Mouse (Mus musculus) left cerebral cortex, postnatal 10 days (tissue): ENCODE data around the gene Ttll11. TPM values are rescaled to one million over a fixed set of nuclear protein-coding genes. Genes with fewer than 3 reads are reported as not detected.

ENCODE experiments used
- DNase-seq, 2 experiments: peaks; one replicate each; pipeline ENCODE4 v3.0.0; 2021 to 2022; ENCODE audit warnings: low spot score in 2 of 2, mixed read lengths in 1 of 2; ENCODE audit errors: extremely low spot score in 1 of 2
- intact Hi-C: fragments of 180-260 bp; cut with DNase I; formaldehyde crosslinking; loops from one replicate; pipeline ENCODE4 v1.15.1; 2025
- total RNA-seq, 2 experiments: library from RNA; stranded (reverse); gene quantifications; 2 replicates each; pipeline ENCODE4 v1.2.3; 2021

Ttll11 gene
- total RNA-seq, 2 experiments from 2014 or later, result 16.1 to 16.3 TPM

- intact Hi-C loops, result no loop called here
- DNase-seq, result no peak
Observed at GRCm38 (mm10) chr2:35978276-35978933, 1.3 kb downstream of the Ttll11 start.

DNA sequence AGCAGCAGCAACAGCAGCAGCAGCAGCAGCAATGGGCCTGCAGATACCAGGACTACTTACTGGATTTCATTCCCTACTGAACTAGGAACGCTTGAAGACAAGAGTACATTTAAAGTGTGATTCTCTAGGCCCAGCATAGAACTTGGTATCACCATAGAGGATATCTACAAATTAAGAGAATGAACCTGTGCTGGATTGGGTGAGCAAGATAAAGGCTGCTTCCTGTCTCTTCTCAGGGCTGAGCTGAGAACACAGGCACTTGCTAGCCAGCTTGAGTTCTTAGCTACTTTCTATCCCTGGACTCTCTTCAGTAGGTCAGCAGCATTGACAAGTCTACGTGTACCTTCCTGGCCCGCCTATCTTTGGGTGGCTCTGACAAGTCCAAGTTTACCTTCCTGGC is 2.0 kb downstream of the Ttll11 start:
- intact Hi-C loops, result no loop called here

DNA sequence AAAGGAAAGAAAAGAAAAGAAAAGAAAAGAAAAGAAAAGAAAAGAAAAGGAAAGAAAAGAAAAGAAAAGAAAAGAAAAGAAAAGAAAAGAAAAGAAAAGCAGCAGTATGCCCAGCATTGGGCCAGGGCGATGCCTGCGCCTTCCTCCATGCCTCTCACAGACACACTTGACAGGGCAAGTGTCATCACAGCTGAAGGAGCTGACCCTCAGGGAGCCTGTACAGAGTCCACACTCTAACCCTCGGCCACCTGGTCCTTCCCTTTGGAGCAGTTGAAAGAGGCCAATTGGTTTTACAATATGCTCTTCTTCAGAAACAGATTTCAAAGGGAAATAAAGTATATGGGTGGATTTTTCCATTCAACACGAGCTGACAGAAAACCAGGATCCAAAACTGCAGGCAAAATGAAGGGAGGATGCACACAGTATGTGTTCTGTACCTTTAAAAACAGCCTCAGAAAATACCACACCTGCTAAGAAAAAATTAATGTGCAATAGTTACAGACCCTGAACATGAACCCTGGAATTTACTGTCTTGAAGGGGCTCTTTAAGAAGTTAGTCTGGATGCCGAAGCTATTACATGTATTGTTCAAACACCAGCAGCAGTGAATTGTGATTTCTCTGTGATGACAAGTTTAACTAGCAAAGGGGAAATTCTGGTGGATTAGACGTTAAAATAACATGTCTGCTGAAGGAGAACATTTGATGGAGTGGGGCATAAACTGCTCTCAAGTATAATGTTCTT is 7.3 kb downstream of the Ttll11 start:
- intact Hi-C loops, result no loop called here
- no peak for DNase-seq

More for the DNA sequence above, 2.0 kb downstream of the Ttll11 start:
- DNase-seq, result no peak

GRCm38 (mm10) chr2:35965883-35966513 is 13.7 kb downstream of the Ttll11 start:
- no peak for DNase-seq

DNA sequence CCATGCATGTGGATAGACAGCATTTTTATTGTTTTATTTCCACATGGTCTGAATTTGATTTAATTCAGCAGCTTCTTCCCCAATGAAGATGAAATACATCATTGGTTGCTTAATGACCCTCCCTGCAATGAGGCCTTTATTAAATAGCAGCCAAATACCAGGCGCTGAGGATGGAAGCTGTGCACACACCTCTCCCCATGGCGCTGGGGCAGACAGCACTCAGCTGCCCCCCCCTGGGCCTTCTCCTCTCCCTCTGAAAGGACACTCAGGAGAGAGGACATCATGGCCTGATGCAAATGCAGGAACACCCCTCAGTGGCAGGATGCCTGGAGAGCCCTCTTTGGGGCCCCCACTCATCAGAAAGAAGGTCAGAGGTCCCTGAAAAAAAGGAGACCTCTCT is 16.4 kb downstream of the Ttll11 start:
- intact Hi-C loops, result no loop called here

More at GRCm38 (mm10) chr2:35965883-35966513, 13.7 kb downstream of the Ttll11 start:
- intact Hi-C loops, result no loop called here

DNA sequence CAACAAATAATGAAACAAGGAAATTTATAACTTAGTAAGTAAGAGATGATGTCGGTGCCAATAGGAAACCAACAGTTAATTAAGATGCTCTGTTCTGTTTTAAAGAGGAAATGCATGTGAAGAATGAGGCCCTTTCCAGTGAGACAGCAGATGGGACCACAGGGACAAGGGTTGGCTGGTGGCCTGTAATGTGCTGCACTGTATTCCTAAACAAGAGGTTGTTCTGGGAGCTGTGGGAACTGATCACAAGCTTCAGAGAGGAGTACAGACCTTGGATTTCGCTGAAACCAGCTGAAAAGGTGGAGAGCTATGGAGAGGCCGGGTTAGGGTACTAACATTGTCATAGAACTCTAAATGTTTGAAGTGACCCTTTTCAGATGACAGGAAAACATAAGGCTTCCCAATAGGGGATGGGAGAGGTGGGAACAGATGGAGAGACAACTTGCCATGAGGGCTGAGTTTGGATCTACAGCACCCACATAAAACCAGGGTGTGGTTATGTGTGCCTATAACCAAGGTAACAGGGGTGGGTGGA is 18.1 kb downstream of the Ttll11 start:
- no peak for DNase-seq
- intact Hi-C loops, result no loop called here

More for the DNA sequence above, 16.4 kb downstream of the Ttll11 start:
- DNase-seq, result no peak

GRCm38 (mm10) chr2:35957471-35958140 is 22.1 kb downstream of the Ttll11 start:
- intact Hi-C loops, result no loop called here
- no peak for DNase-seq

GRCm38 (mm10) chr2:35955211-35955610 is 24.5 kb downstream of the Ttll11 start:
- DNase-seq, result no peak
- intact Hi-C loops, result no loop called here

GRCm38 (mm10) chr2:35952187-35952958 is 27.3 kb downstream of the Ttll11 start:
- no peak for DNase-seq
- intact Hi-C loops, result no loop called here

GRCm38 (mm10) chr2:35944896-35945295 is 34.8 kb downstream of the Ttll11 start:
- no peak for DNase-seq
- intact Hi-C loops, result no loop called here

DNA sequence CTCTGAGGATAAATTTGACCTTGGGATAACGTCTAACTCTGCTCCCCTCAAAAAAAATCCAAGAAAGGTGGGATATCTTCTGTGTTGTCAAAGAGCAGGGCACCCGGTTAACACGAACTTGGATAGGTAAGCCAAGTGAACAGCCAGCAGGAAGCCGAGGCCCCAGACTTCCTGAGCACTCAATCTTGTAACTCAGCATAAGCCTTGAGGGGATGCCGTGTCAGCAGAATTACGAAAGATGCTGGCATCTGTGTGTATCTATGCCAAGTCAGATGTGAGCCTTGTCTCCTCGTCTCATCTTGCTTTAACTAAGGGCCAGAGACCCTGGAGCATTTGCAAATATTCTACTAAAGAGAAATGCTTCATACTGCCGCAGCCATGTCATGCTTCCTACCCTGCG is 36.8 kb downstream of the Ttll11 start:
- DNase-seq, result no peak
- intact Hi-C loops, result no loop called here

GRCm38 (mm10) chr2:35935045-35935444 is 44.7 kb downstream of the Ttll11 start:
- DNase-seq, result no peak
- intact Hi-C loops, result no loop called here

DNA sequence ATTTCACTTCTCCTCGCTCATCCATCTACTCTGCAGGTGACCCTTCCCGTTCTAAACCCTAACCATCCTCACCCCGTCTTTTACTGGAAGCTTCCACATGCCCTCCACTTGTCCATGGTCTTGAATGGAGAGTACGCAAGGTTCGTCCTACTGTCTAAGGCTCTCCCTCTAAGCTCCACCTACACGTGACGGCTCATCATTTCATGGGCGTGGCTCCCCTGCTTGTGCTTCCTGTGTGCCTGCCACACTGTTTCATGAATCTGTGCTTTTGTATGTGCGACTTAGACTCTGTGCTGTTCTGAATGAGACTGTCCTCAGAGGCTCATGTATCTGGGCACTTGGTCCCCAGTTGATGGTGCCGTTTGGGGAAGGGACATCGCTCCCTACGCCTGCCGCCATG is 46.6 kb downstream of the Ttll11 start:
- DNase-seq, result no peak
- intact Hi-C loops, result loop anchor here (5.0 kb wide), 1 partner anchor 281 kb away; no protein-coding TSS in a partner anchor

DNA sequence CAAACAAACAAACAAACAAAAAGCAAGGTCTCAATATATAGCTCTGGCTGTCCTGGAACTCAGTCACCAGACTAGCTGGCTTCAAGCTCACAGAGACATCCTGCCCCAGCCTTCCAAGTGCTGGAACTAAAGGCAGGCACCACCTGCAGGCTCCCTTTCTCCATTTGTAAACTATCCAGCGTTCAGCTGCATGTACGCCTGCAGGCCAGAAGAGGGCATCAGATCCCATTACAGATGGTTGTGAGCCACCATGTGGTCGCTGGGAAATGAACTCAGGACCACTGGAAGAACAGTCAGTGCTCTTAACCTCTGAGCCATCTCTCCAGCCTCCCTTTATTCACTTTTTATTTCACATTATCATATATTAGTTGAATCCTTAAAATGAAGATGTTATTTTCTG is 48.1 kb downstream of the Ttll11 start:
- DNase-seq, result no peak
- intact Hi-C loops, result loop anchor here (2.0 to 5.0 kb wide), 2 partner anchors 279 to 387 kb away; no protein-coding TSS in a partner anchor

- intact Hi-C loops, result loop anchor here (2.0 to 5.0 kb wide), 2 partner anchors 278 to 386 kb away; no protein-coding TSS in a partner anchor
- peak; percentile 83 to 86 for DNase-seq
Observed at GRCm38 (mm10) chr2:35930498-35931149, 49.1 kb downstream of the Ttll11 start.

- peak in 1 of 2 experiments; percentile 7 for DNase-seq
Observed at GRCm38 (mm10) chr2:35928133-35928532, 51.6 kb downstream of the Ttll11 start.

GRCm38 (mm10) chr2:35924947-35925346 is 54.8 kb downstream of the Ttll11 start:
- DNase-seq, result no peak
- intact Hi-C loops, result no loop called here

More at GRCm38 (mm10) chr2:35928133-35928532, 51.6 kb downstream of the Ttll11 start:
- intact Hi-C loops, result no loop called here

DNA sequence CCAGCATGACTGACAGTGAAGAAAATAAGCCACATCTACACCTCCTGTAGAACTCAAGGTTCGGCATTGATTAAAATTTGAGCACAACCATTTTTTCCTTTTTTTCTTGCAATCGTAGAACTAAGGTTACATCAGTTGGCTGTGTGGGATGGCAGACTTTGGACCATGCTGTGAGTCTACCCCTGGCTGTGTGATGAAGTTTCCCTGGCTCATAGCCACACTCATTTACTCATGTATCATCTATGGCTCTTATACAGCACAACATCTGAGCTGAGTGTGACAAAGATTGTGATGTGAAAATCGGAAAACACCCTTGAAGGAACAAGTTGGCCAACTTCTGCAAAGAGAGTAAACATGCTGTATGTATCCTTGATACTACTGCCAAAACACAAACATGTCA is 56.8 kb downstream of the Ttll11 start:
- intact Hi-C loops, result no loop called here
- no peak for DNase-seq
